Mouse (Mus musculus): ENCODE data around the gene Bmi1. TPM values are rescaled to one million over a fixed set of nuclear protein-coding genes. Genes with fewer than 3 reads are reported as not detected.

The Bmi1 gene
- polyA plus RNA-seq, 1 experiment from 2014 or later, result 25.9 TPM

- Histone ChIP-seq H3K36me3 (replicated peaks) (no peaks in the 10 kb centered on the region), H3K27me3 (ENCODE audit: poor library complexity, severe bottlenecking) (peaks cover 64% of the 10 kb centered on the region), H3K4me1 (peaks cover 67% of the 10 kb centered on the region), H3K9me3 (no peaks in the 10 kb centered on the region), H3K27ac (peak overlapping the region; percentile 98), H3K4me3 (peak overlapping the region; percentile 85)
- 1% methylated on average over 42 of the region's 64 CpGs for WGBS
- DNase-seq (ENCODE audit: extremely low spot score, low spot score), result peak; percentile 94
Measured at GRCm38 (mm10) chr2:18676457-18676935, 322 bp upstream of the Bmi1 start.

- no peaks in the 10 kb centered on the region for H3K9me3 ChIP-seq
- DNase-seq (ENCODE audit: extremely low spot score, low spot score), result peak; percentile 76
- H3K27ac ChIP-seq, result peak overlapping the region; percentile 98
- peaks cover 78% of the 10 kb centered on the region for H3K27me3 ChIP-seq (ENCODE audit: poor library complexity, severe bottlenecking)
- WGBS, result 6% methylated on average over 50 of the region's 55 CpGs
- peak overlapping the region; percentile 85 for H3K4me3 ChIP-seq
- peaks cover 58% of the 10 kb centered on the region for H3K4me1 ChIP-seq
- peaks cover 5% of the 10 kb centered on the region for H3K36me3 ChIP-seq (replicated peaks)
Measured at GRCm38 (mm10) chr2:18677631-18678471, 1.0 kb downstream of the Bmi1 start.

GRCm38 (mm10) chr2:18679701-18680100, 2.9 kb downstream of the Bmi1 start:
- Histone ChIP-seq H3K9me3 (no peaks in the 10 kb centered on the region), H3K4me1 (peaks cover 43% of the 10 kb centered on the region), H3K36me3 (replicated peaks) (peaks cover 23% of the 10 kb centered on the region), H3K27ac (no peak overlapping the region), H3K27me3 (ENCODE audit: poor library complexity, severe bottlenecking) (peaks cover 84% of the 10 kb centered on the region), H3K4me3 (no peak overlapping the region)
- no peak for DNase-seq (ENCODE audit: extremely low spot score, low spot score)
- 7% methylated on average over 2 of the region's 2 CpGs for WGBS

GRCm38 (mm10) chr2:18680501-18680900, 3.7 kb downstream of the Bmi1 start:
- H3K27ac ChIP-seq, result no peak overlapping the region
- no peaks in the 10 kb centered on the region for H3K9me3 ChIP-seq
- H3K4me1 ChIP-seq, result peaks cover 42% of the 10 kb centered on the region
- H3K36me3 ChIP-seq (replicated peaks), result peaks cover 23% of the 10 kb centered on the region
- under 1% methylated on average over 4 of the region's 4 CpGs for WGBS
- H3K4me3 ChIP-seq, result peak overlapping the region; percentile 55
- DNase-seq (ENCODE audit: extremely low spot score, low spot score), result no peak
- H3K27me3 ChIP-seq (ENCODE audit: poor library complexity, severe bottlenecking), result peaks cover 84% of the 10 kb centered on the region

GRCm38 (mm10) chr2:18680961-18681360, 4.1 kb downstream of the Bmi1 start:
- Histone ChIP-seq H3K4me1 (peaks cover 37% of the 10 kb centered on the region), H3K9me3 (no peaks in the 10 kb centered on the region), H3K4me3 (peak overlapping the region; percentile 55), H3K36me3 (replicated peaks) (peaks cover 23% of the 10 kb centered on the region), H3K27ac (peak overlapping the region; percentile 44; the same call in 1 of the 2 replicates), H3K27me3 (ENCODE audit: poor library complexity, severe bottlenecking) (peaks cover 84% of the 10 kb centered on the region)
- under 1% methylated on average over 21 of the region's 29 CpGs for WGBS
- DNase-seq (ENCODE audit: extremely low spot score, low spot score), result peak; percentile 56

GRCm38 (mm10) chr2:18684062-18684461, 7.2 kb downstream of the Bmi1 start:
- no peak overlapping the region for H3K4me3 ChIP-seq
- DNase-seq (ENCODE audit: extremely low spot score, low spot score), result no peak
- WGBS, result 32% methylated on average over 5 of the region's 5 CpGs
- H3K4me1 ChIP-seq, result peaks cover 32% of the 10 kb centered on the region
- H3K36me3 ChIP-seq (replicated peaks), result peaks cover 23% of the 10 kb centered on the region
- no peaks in the 10 kb centered on the region for H3K9me3 ChIP-seq
- peaks cover 100% of the 10 kb centered on the region for H3K27me3 ChIP-seq (ENCODE audit: poor library complexity, severe bottlenecking)
- H3K27ac ChIP-seq, result no peak overlapping the region

GRCm38 (mm10) chr2:18686386-18686785, 9.6 kb downstream of the Bmi1 start:
- H3K27me3 ChIP-seq (ENCODE audit: poor library complexity, severe bottlenecking), result peaks cover 100% of the 10 kb centered on the region
- DNase-seq (ENCODE audit: extremely low spot score, low spot score), result no peak
- H3K4me1 ChIP-seq, result peaks cover 28% of the 10 kb centered on the region
- no peak overlapping the region for H3K27ac ChIP-seq
- H3K36me3 ChIP-seq (replicated peaks), result peaks cover 23% of the 10 kb centered on the region
- 5% methylated on average over 6 of the region's 6 CpGs for WGBS
- H3K4me3 ChIP-seq, result no peak overlapping the region
- no peaks in the 10 kb centered on the region for H3K9me3 ChIP-seq

- Histone ChIP-seq H3K4me1 (peaks cover 25% of the 10 kb centered on the region), H3K9me3 (no peaks in the 10 kb centered on the region), H3K4me3 (no peak overlapping the region), H3K27ac (no peak overlapping the region), H3K36me3 (replicated peaks) (peaks cover 23% of the 10 kb centered on the region), H3K27me3 (ENCODE audit: poor library complexity, severe bottlenecking) (peaks cover 100% of the 10 kb centered on the region)
- DNase-seq (ENCODE audit: extremely low spot score, low spot score), result no peak
- WGBS, result 5% methylated on average over 8 of the region's 8 CpGs
Measured at GRCm38 (mm10) chr2:18686826-18687519, 10.2 kb downstream of the Bmi1 start.

GRCm38 (mm10) chr2:18687671-18688170, 10.9 kb downstream of the Bmi1 start:
- Histone ChIP-seq H3K9me3 (no peaks in the 10 kb centered on the region), H3K27me3 (ENCODE audit: poor library complexity, severe bottlenecking) (peaks cover 100% of the 10 kb centered on the region), H3K36me3 (replicated peaks) (peaks cover 19% of the 10 kb centered on the region), H3K4me3 (no peak overlapping the region), H3K4me1 (peaks cover 25% of the 10 kb centered on the region), H3K27ac (no peak overlapping the region)
- 5% methylated on average over 9 of the region's 9 CpGs for WGBS
- no peak for DNase-seq (ENCODE audit: extremely low spot score, low spot score)

GRCm38 (mm10) chr2:18688286-18688685, 11.5 kb downstream of the Bmi1 start:
- WGBS, result 4% methylated on average over 6 of the region's 6 CpGs
- Histone ChIP-seq H3K9me3 (no peaks in the 10 kb centered on the region), H3K4me3 (peak overlapping the region; percentile 59; the same call in 1 of the 2 replicates), H3K27ac (0 out of 2 replicates have a peak overlapping the region, but pooled peaks have one; percentile 86), H3K4me1 (peaks cover 25% of the 10 kb centered on the region), H3K36me3 (replicated peaks) (peaks cover 13% of the 10 kb centered on the region), H3K27me3 (ENCODE audit: poor library complexity, severe bottlenecking) (peaks cover 100% of the 10 kb centered on the region)
- no peak for DNase-seq (ENCODE audit: extremely low spot score, low spot score)

GRCm38 (mm10) chr2:18688708-18689063, 11.9 kb downstream of the Bmi1 start:
- under 1% methylated on average over 45 of the region's 45 CpGs for WGBS
- H3K4me3 ChIP-seq, result peak overlapping the region; percentile 59
- no peaks in the 10 kb centered on the region for H3K9me3 ChIP-seq
- H3K36me3 ChIP-seq (replicated peaks), result peaks cover 9% of the 10 kb centered on the region
- peaks cover 25% of the 10 kb centered on the region for H3K4me1 ChIP-seq
- H3K27ac ChIP-seq, result peak overlapping the region; percentile 86; the same call in 1 of the 2 replicates
- DNase-seq (ENCODE audit: extremely low spot score, low spot score), result peak; percentile 68
- H3K27me3 ChIP-seq (ENCODE audit: poor library complexity, severe bottlenecking), result peaks cover 100% of the 10 kb centered on the region

- Histone ChIP-seq H3K27ac (peak overlapping the region; percentile 86), H3K4me1 (peaks cover 30% of the 10 kb centered on the region), H3K27me3 (ENCODE audit: poor library complexity, severe bottlenecking) (peaks cover 96% of the 10 kb centered on the region), H3K4me3 (peak overlapping the region; percentile 59), H3K36me3 (replicated peaks) (peaks cover 3% of the 10 kb centered on the region), H3K9me3 (no peaks in the 10 kb centered on the region)
- DNase-seq (ENCODE audit: extremely low spot score, low spot score), result peak; percentile 71
- under 1% methylated on average over 51 of the region's 51 CpGs for WGBS
Measured at GRCm38 (mm10) chr2:18689064-18689921, 12.5 kb downstream of the Bmi1 start.
